Comparison of ENCODE assay signal across 17 mouse cellular contexts in the genomic region with DNA sequence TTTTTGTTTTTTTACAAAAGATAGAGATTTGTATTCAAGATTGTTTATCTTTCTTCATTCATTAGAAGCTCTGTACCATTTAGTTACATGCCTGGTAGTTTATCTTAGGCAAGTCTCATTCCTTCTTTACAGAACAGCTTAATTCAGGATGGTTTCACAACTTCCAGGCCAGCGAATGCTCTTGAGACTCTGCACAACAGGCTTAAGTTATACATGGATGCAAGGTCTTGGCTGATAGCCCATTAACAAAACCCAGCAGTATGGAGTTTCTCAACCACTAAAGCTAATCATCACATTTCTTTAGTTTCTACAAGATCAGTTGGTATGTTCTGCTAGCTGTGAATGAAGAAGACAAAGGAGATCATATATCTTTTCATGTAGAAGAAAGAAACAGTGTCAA.
"Had no signal": no experiment of that assay in that cellular context is flagged by ENCODE, and none has a peak within 500 bp of the region (broad histone marks: within the 10 kb centered on the region; RNA-seq: fewer than 3 reads in every experiment).

No protein-coding gene starts in this region.

- H3K27me3 ChIP-seq: liver, embryonic 13.5 days; liver, embryonic 15.5 days; megakaryocyte, embryonic 14.5 days; midbrain, embryonic 13.5 days; midbrain, embryonic 15.5 days; neural tube, embryonic 12.5 days; stomach, embryonic 15.5 days had no signal

- ATAC-seq: liver, postnatal 0 days; midbrain, embryonic 13.5 days; midbrain, embryonic 15.5 days had no signal

- H3K4me1 ChIP-seq: liver, embryonic 13.5 days; liver, embryonic 15.5 days; megakaryocyte, embryonic 14.5 days; midbrain, embryonic 13.5 days; midbrain, embryonic 15.5 days; neural tube, embryonic 12.5 days; stomach, embryonic 15.5 days had no signal

- H3K36me3 ChIP-seq: liver, embryonic 13.5 days; liver, embryonic 15.5 days; midbrain, embryonic 13.5 days; midbrain, embryonic 15.5 days; neural tube, embryonic 12.5 days; stomach, embryonic 15.5 days had no signal

- DNase-seq: liver, embryonic 13.5 days; liver, postnatal 0 days; lung, postnatal 10 days; right cerebral cortex, postnatal 14 days; thymus, adult 2 months; thymus, postnatal 25 days; thymus, postnatal 4 days had no signal

- H3K27ac ChIP-seq: liver, embryonic 13.5 days; liver, embryonic 15.5 days; macrophage; midbrain, embryonic 13.5 days; midbrain, embryonic 15.5 days; neural tube, embryonic 12.5 days; stomach, embryonic 15.5 days; stomach, postnatal 0 days had no signal

- H3K4me3 ChIP-seq: liver, embryonic 13.5 days; liver, embryonic 15.5 days; megakaryocyte, embryonic 14.5 days; midbrain, embryonic 13.5 days; midbrain, embryonic 15.5 days; neural tube, embryonic 12.5 days; stomach, embryonic 15.5 days had no signal

- H3K9ac ChIP-seq: liver, embryonic 13.5 days; liver, embryonic 15.5 days; liver, postnatal 0 days; midbrain, embryonic 13.5 days; midbrain, embryonic 15.5 days; neural tube, embryonic 12.5 days; stomach, embryonic 15.5 days had no signal

- H3K9me3 ChIP-seq: liver, embryonic 13.5 days; liver, embryonic 15.5 days; megakaryocyte, embryonic 14.5 days; midbrain, embryonic 13.5 days; midbrain, embryonic 15.5 days; neural tube, embryonic 12.5 days; stomach, embryonic 15.5 days had no signal

- H3K4me2 ChIP-seq: liver, embryonic 11.5 days; liver, embryonic 13.5 days; liver, embryonic 15.5 days; midbrain, embryonic 11.5 days; midbrain, embryonic 13.5 days; midbrain, embryonic 15.5 days; neural tube, embryonic 12.5 days; stomach, embryonic 15.5 days had no signal
